Mouse (Mus musculus) thymus, postnatal 25 days (tissue): ENCODE data around the gene Zbtb25.
A peak's percentile ranks its signal among the peaks of the same experiment; 100 is the strongest.

Source experiments
- DNase-seq: peaks from one replicate; pipeline ENCODE4 v3.0.0; 2022

Gene Zbtb25

DNA sequence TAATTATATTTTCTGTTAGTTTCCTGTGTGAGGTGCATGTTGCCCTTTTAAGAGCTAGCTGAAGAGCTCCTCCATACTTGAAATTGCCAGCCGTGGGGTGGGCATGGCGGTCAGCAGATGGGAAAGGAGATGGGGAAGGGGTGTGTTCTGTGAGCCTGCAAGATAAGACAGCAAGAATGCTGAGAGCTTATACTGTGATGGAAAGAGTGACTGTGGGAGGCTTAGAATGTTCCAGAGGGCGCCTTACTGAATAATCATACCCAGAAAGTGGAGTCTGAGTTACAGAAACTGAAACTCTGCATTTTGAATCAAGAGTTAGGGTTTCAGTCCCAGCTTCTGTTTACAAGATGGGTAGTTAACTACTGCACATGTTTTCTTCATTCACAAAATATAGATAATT is 6.1 kb upstream of the Zbtb25 start:
- DNase-seq: no peak

DNA sequence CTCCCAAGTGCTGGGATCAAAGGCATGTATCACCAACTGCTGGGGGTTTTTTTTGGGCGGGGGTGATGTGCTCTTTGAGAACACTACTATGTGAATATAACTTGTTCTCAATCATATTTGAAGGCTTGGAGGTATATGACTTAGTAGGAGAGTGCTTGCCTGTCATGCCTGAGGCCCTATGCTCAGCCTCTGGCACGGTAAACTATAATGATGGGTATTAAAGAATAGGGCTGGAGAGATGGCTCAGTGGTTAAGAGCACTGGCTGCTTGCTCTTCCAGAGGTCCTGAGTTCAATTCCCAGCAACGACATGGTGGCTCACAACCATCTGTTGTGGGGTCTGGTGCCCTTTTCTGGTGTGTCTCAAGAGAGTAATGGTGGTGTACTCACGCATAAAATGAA is 5.5 kb upstream of the Zbtb25 start:
- DNase-seq: no peak

DNA sequence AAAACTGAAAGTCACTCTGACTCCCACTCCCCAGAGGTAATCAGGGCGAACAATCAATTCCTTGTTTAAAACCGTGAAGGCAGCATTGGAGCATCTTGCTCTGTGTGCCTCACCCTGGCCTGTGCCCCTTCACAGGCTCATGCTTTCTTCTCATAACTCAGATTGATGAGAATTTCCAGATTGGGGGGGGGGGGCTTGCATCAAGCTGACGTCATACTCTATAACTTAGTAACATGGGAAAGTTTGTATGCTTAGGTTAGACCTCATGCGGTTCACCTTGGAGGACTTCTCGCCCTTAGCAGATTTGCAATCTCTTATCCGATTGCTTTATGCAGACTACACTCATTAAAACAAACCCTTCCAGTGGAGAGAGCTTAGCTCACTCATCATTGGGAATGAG is 4.6 kb upstream of the Zbtb25 start:
- no peak for DNase-seq

DNA sequence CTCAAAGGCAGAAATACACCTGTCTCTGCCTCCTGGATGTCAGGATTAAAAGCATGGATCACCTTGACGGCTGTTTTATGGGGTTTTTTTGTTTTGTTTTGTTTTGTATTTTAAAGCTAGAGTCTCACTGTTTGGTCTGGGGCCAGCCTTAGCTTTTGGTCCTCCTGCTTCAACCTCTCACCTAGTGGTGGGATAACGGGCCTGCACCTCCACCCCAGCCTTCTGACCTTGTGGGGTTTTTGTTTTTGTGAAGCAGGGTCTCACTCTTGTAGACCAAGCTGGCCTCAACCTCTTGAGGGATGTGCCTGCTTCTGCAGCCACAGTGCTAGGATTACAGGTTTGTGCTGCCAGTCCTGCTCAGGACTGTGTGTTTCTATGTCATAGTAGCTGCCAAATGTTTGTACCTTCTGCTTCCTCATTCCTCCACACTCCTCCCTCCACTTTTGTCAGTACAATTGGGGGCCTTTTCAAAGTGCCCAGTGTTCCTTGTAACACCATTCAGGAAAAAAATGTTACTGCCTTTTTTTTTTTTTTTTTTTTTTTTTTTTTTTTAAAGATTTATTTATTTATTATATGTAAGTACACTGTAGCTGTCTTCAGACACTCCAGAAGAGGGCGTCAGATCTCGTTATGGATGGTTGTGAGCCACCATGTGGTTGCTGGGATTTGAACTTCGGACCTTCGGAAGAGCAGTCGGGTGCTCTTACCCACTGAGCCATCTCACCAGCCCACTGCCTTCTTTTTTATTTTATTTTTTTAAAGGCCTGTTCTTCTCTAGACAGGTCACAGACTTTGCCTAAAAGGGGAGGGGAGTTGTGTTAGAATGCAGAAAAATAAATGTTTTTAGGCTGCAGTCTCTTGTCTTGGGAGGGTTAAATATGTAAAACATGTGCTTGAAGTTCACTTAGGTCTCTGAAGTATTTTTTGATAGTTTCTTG is 3.7 kb upstream of the Zbtb25 start:
- DNase-seq: peak; percentile 54

DNA sequence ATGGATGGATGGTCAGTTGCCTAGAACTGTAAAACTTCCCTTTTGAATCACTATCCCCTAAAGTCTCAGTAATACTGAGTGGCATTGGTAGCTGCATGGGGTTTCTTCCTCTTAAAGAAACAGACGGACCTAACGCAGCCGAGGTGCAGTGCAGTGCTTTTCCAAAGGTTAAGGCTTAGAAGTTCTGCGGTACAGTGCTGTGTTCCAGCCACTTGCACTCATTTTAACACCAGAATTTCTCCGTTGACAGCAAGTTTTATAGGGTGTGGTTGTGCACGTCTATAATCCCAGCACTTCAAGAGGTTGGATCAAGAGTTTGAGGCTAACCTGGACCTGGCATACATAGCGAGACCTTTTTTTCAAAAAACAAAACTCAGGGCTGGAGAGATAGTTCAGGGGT is 2.6 kb upstream of the Zbtb25 start:
- DNase-seq: no peak

DNA sequence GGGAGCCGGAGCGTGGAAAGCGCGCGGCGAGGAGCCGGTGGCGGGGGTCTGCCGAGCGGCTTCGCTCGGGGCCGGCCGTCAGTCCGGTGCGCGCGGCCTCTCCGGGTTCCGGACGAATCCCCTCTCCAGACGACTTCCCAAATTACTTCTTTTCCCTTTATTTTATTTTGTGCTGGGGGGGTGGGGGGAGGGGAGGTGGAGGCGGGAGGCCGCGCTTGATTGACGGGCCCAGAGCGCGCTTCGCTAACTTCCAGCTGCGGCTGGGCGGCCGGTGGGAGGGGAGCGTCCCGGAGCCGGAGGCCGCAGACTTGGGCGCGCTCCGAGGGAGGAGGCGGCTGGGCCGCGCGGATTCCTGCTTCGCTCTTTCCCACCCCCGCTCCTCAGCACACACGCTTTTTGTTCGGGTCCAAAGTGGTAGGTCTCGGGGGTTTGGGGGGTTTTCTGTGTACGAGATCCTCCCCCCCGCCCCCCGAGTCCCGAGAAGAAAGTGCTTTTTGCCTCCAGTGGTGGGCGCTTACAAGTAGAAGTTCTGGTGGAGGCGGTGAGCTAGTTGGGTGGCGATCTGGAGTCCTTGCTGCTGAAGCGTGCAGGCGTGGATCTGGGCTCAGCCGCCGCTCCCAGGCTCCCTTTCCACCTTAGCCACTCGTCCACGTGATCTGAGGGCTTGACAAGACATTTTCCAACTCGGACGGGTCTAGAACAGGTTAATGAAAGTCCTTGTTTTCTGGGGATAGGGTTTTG is 1.6 kb upstream of the Zbtb25 start:
- DNase-seq: peak; percentile 84

DNA sequence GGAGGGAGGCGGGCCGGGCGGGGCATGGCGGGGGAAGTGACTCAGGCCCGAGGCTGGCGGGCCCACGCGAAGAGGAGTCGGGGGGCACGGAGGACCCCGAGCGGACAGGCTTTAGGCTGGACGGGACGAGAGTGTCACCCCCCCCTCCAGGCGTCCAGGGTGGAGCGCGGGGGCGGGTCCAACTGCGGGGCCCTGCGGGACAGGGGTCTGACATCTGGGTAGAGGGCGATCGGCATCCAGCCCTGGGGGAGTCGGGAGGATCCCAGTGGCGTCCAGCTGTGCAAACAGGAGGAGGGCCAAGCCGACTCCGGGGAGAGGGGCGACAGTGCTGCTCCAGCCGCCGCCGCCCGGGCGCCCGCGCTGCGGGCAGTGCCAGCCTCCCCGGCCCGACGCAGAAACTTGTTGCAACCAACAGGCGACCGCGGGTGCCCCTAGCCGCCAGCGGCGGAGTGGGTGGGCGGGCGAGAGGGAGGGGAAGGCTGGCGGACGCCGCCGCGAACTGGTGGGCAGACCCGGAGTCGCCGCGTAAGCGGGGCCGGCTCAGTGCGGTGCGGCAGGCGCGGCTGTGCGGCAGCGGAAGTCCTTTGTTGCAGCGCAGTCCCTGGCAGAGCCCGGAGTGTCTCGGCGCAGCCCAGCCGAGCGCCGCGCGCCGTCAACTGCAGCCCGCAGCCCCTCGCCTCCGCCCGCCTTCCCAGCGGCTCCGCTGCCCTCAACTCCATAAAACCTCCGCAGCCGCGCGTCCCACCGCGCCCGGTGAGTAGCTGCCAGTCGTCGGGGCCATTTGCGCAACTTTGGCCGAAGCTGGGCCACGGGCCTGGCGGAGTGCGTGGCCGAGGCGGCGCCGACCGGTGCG is 802 bp upstream of the Zbtb25 start, which contains the start of gene Zbtb1:
Zbtb1 (plus strand) TSS at position 289 of the 853 bp plus-strand sequence.
- DNase-seq: peak; percentile 86

DNA sequence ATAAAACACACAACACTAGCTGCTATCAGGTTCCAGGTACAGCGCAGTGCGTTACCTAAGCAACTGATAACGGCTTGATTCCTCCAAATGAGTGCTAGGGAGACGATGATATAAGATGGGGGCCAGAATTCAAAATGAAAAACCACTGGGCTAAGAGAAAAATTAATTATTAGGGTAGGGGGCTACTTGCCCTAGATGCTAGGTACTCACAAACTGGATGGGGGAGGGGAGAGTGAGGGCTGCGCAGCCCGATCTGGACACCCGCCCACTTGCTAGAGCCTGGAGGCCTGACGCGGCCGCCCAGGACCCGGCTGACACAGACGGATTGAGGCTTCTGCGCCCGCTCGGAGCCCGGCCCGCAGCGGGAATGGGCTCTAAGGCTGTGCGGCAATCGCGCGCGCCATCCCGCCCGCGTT is 604 bp downstream of the Zbtb25 start:
- DNase-seq: no peak

DNA sequence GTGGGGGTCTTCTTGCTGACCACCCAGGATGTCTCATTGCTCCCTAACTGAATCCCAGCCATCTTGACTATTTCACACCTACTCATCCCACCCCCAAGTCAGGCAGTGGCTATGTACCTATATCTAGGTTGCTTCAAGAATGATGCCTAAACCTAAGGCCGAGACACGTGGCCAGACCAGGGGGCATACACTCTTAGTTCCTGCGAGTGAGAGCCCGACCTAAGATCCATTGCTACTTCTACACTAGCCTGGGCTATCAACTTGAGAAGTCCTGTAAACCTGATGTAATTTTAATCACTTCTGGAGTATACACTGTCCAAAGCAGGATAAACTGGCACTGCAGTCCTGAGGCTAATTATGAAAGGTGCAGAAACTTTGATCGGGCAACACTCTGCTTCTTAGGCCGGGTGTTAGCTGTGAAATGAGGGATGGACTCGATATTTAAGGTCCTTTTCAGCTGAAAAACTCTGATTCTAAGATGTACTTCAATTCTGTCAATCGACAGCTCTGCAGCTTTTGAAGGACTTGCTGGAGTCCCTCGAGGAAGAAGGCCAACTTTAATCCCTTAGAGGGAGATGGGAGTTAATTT is 1.1 kb downstream of the Zbtb25 start:
- DNase-seq: peak; percentile 33

DNA sequence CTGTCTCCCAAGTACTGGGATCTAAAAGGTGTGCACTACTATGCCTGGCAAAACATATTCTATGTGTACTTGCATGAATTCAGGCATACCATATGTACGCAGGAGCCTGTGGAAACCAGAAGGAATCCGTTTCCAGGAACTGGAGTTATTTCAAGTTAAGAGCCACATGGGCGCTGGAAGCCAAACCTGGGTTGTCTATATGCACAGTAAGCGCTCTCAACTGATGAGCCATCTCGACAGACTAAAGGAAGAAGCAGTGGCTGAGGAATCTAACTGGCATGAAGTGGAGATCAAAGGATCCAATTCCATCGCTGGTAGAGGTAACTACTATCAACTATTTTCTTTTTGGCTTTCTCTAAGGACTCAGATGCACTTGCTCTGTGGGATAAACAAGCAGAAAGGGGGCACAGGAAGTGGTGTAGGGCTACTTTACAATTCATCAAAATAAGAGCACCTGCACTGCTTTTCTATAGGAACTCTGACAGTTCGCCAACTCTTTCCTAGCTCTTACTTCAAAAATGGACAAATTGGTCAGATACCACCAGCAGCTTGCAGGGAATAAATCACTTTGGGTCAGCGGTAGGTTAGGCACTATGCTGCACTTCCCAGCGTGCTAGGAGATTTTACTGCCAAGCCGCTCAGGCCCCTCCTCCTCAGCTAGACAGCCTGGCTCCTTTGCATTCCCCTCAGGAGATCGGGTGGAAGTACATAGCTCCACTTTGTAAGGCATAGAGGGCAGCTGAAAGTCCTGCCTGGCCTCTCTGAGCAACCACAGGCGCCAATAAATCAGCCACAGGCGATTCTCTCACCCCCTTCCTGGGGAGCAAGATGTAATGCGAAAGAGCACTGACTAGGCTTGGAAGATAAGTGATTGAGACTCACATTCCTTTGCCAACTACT is 2.1 kb downstream of the Zbtb25 start:
- DNase-seq: peak; percentile 62

DNA sequence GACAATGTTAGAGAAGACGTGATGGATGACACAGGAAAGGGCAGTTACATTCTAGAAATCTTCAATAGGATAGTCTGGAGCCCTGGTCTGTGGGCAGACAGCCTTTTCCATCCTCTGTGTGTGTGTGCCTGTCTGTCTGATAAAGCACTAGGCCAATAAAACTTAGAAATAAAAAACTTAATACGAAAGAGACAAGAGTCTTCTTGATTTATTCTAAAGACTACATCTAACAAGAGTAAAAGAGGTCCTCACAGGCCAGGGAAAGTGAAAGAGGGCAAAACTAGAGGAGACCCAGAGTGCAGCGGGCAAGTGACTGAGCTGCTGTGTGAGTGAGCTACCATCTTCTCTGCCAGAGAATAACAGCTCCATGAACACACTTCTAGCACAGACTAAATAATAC is 3.1 kb downstream of the Zbtb25 start:
- no peak for DNase-seq

DNA sequence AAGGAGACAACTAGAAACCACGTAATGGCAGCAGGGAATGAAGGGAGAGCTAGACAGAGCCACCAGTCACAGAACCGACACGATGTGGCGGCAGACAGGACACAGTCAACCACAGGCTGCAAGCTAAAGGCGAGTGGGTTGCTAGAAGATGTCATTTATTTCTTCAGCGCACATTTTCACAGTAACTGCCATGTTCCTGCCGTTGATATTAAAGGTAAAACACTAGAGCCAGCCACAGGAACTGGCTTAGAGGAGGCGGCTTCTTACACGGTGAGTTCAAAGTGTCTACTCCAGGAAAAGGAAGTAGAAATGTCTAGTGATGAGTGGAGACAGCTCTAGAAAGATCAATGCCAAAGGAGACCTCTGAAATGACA is 7.1 kb downstream of the Zbtb25 start:
- DNase-seq: peak; percentile 49

DNA sequence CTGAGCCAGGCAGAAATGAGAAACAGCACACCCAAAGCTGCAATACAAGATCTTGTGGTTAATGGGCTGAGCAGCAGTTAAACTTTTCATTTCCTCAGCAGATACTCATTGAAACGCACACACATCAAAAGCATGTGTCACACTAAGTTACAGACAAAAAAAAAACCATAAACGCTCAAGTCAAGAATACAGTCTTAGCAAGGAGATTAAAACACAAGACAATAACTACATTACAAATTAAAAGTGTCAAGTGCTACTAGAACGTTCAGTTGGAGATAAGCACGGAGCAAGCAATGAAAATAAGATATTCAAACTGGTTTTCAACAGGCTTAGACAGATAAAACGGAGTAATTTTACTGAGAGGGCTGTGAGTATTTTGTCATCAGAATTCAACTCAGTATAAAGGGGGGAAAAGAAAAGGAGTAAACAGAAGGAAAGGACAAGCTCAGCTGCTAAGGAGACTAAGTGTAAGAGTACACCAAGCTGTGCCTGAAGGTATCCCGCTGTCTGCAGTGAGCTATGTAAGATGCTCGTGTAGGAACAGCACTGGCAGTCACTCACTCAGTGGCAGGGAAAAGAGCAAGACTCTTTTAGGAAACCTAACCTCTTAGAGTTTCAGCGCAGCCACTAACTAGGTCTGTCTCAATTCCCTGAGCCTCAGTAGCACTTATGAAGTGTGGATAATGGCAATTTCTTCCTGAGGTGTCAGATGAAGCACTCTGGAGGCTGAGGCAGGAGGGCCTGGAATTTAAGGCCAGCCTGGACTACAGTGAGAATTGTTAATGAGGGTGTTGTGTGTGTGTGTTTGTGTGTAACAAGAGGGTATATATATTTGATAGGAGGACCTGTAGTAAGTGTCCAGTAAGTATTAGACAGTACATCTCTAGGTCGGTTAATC is 7.7 kb downstream of the Zbtb25 start:
- peak; percentile 33 for DNase-seq

DNA sequence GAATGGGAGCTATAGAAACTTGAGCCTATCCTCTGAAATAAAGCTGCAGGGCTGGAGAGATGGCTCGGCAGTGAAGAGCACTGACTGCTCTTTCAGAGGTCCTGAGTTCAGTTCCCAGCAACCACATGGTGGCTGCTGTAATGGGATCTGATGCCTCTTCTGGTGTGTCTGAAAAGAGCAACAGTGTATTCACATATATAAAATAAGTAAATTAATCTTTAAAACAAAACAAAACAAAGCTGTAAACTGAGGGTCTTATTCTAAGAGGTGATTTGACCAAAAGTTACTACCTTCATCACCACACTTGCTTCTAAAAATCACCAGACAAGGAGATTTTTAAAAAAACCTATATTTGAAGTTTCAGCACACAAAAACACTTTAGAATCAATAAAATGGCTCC is 8.5 kb downstream of the Zbtb25 start:
- no peak for DNase-seq

DNA sequence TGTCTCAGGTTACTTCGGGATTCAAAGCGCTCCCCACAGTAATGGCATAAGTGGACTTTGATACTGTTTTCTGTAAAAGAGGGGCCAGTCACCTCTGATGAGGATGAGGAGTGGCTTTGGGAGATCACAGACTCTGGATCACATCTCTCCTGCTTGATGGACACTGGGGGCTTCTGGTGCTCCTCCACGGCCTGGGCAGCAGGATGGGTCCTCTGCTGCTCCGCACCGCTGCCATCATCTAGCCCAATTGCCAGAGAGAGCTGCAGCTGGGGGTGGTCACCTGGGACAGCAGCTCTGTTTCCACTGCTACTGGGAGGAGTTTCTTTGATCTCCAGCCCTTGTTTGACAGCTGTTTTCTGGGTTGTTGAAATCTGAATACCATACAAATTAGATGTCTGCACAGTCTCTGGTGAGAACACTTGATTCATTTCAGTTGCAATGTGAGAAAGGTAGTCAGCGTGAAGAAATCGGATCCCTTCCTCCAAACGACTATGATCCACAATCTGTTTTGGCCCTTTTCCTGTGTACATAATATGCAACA is 19.7 kb downstream of the Zbtb25 start:
- DNase-seq: no peak

DNA sequence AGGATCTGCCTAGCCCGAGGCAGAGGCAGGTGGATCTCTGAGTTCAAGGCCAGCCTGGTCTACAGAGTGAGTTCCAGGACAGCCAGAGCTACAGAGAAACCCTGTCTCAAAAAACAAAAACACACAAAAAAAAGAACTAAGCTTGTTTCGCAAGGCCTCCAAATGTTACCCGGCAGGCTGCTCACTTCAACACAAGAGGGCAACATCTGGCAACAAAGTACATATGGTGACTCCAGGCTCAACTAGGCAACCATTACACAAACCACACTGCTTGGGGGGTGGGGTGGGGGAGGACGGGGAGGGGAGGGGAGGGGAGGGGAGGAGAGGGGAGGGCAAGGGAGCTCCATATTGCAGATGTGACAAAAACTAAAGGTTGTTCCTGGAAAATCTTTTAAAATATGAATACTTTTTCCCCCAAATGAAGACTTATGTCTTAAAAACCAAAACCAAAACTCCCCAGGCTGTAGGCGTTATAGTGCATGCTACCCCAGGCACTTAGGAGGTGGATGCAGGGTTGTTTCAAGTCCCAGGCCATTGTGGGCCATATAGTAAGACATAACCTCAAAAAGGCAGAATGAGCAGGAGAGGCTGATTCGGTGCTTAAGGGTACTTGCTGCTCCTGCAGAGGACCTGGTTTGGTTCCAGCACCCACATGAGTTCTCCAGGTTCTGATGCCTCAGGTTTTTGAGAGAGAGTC is 23.5 kb downstream of the Zbtb25 start:
- peak; percentile 59 for DNase-seq

DNA sequence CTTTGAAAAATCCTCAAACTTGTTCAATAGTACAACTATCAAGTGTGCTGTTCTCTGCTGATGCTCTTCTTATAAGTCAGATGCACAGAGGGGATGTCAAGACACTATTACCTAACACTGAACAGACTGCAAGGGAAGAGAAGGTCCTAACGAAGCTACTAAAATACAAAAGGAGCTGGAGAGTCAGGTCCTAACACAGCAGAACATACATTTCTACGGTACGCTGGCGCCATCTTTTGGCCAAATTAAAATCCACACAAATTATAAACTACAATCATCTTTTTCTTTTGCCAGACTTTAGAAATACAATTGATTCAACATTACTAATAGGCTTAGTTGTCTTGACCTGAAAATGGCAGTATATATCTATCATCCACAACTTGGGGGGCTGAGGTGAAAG is 28.3 kb downstream of the Zbtb25 start:
- DNase-seq: peak; percentile 57

DNA sequence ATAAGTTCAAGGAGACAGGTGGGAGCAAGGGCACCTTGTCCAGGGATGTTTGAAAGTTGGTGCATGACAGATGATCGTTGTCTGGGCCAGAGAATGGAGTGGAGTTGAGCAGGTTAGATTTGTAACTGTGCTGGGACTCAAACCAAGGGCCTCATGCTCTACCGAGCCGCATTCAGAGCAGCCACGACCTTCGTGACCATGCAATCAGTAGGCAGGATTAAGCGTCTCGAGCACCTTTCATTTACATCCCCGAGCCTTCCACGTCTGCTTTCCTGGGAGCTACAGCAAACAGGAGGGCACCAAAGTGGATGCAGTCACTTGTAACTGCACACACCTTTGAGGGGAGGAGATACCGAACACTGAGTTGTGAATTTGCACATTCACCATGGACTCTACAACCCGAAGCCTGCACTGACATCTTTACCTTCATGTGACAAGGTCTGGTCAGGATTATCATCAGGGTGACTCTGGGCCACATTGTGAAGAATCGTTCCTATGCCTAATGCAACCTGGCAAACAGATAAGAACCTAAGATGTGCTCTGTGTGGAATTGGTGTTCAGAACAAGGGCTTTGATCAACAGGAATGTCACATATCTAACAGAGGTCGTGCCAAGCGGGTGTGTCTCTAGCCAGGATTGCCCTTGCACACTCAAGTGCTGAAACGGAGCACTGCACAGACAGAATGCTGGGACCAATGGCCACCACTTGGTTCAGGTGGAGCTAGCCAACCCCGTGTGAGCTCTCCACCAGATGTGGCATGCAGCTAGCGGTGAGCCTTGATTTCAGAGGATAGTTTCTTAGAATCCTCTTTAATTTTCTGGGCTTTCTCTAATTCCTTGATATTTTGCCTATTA is 33.1 kb downstream of the Zbtb25 start:
- no peak for DNase-seq

DNA sequence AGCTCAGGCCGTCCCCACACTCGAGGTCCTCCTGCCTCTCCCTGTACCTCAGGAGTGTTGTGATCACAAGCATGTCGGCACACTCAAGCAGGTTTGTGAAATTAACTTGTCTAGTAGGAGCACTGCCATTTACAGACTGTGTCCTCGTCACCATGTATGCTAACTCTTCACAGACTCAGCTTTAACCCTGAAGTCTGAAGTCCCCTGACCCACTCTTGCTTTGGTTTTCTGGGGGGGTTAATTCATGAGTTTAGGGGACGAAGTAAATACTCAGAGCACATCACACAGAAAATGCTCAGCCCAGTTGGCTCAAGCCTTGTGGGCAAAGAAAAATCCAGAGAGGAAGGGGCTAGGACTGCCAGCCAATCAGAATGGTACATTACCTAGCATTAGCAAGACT is 33.8 kb downstream of the Zbtb25 start:
- no peak for DNase-seq
